Comparison of ENCODE assay signal across 16 mouse cellular contexts in genomic region chr1:52964581-52964980, GRCm38 (mm10). TPM values are rescaled to one million over a fixed set of nuclear protein-coding genes. Genes with fewer than 3 reads are reported as not detected.
DNase-seq lines count a peak whose midpoint lies in the region; ATAC-seq and TF ChIP-seq lines count a peak whose summit lies in the region.
"Had no signal": no experiment of that assay in that cellular context is flagged by ENCODE, and none has a peak within 500 bp of the region (broad histone marks: within the 10 kb centered on the region; RNA-seq: fewer than 3 reads in every experiment).

No protein-coding gene starts in this region.

- no peaks in the 10 kb centered on the region for H3K36me3 ChIP-seq in midbrain, embryonic 14.5 days (ENCODE audit: control insufficient read depth, insufficient read depth, low read length)
- no peaks in the 10 kb centered on the region for H3K36me3 ChIP-seq in midbrain, postnatal 0 days (ENCODE audit: insufficient read depth, low read length)
- H3K36me3 ChIP-seq: limb, embryonic 13.5 days had no signal

- H3K27me3 ChIP-seq in midbrain, embryonic 14.5 days (ENCODE audit: control insufficient read depth, insufficient read depth, low read length) = no peaks in the 10 kb centered on the region
- no peaks in the 10 kb centered on the region for H3K27me3 ChIP-seq in midbrain, postnatal 0 days (ENCODE audit: insufficient read depth, low read length)
- H3K27me3 ChIP-seq: limb, embryonic 13.5 days had no signal

- H3K27ac ChIP-seq in midbrain, embryonic 14.5 days (replicated peaks; ENCODE audit: low read depth, low read length) = no peak overlapping the region
- no peak overlapping the region for H3K27ac ChIP-seq in midbrain, postnatal 0 days (ENCODE audit: low read depth, low read length)
- H3K27ac ChIP-seq: heart, adult 2 months; limb, embryonic 13.5 days had no signal

- H3K4me2 ChIP-seq in midbrain, embryonic 14.5 days (ENCODE audit: low read length) = no peak overlapping the region
- H3K4me2 ChIP-seq in midbrain, postnatal 0 days (ENCODE audit: low read depth, low read length, poor library complexity, severe bottlenecking) = no peak overlapping the region
- H3K4me2 ChIP-seq: limb, embryonic 13.5 days had no signal

- TF ChIP-seq CTCF in midbrain, postnatal 0 days (IDR thresholded peaks at IDR 0.05) = no peak

- no peaks in the 10 kb centered on the region for H3K9me3 ChIP-seq in midbrain, embryonic 14.5 days (ENCODE audit: control insufficient read depth, low read length)
- no peaks in the 10 kb centered on the region for H3K9me3 ChIP-seq in midbrain, postnatal 0 days (ENCODE audit: low read length)
- H3K9me3 ChIP-seq: limb, embryonic 13.5 days had no signal

- no peak overlapping the region for H3K9ac ChIP-seq in midbrain, embryonic 14.5 days (replicated peaks; ENCODE audit: low read length)
- H3K9ac ChIP-seq in midbrain, postnatal 0 days (replicated peaks; ENCODE audit: low read length, poor library complexity, severe bottlenecking) = no peak overlapping the region
- H3K9ac ChIP-seq: limb, embryonic 13.5 days had no signal

- H3K4me1 ChIP-seq in midbrain, embryonic 14.5 days (ENCODE audit: control insufficient read depth, insufficient read depth, low read length) = no peaks in the 10 kb centered on the region
- H3K4me1 ChIP-seq in midbrain, postnatal 0 days (ENCODE audit: insufficient read depth, low read length) = no peaks in the 10 kb centered on the region
- H3K4me1 ChIP-seq: limb, embryonic 13.5 days had no signal

- 77% methylated on average over 8 of the region's 8 CpGs for WGBS in midbrain, embryonic 14.5 days
- 73% methylated on average over 8 of the region's 8 CpGs for WGBS in midbrain, postnatal 0 days

- DNase-seq in embryo, embryonic 10 days (ENCODE audit: low spot score) = peak; percentile 18
- DNase-seq in embryo, embryonic 11 days = no peak
- no peak for DNase-seq in midbrain, embryonic 14.5 days
- DNase-seq in midbrain, postnatal 0 days (ENCODE audit: low spot score) = no peak
- DNase-seq in MN1 (ENCODE audit: low spot score) = peak; percentile 7
- DNase-seq in adrenal gland, postnatal 36 days = no peak
- no peak for DNase-seq in ovary, postnatal 14 days (ENCODE audit: low spot score)
- DNase-seq: adrenal gland, adult 8-10 months; heart, adult 2 months; heart, postnatal 14 days; kidney, postnatal 14 days; thymus, adult 18-20 months had no signal

- H3K4me3 ChIP-seq in midbrain, embryonic 14.5 days (replicated peaks; ENCODE audit: low read depth, low read length) = no peak overlapping the region
- no peak overlapping the region for H3K4me3 ChIP-seq in midbrain, postnatal 0 days (ENCODE audit: low read depth, low read length)
- H3K4me3 ChIP-seq: heart, adult 2 months; limb, embryonic 13.5 days had no signal

- ATAC-seq in midbrain, embryonic 14.5 days (ENCODE audit: low FRiP score, low TSS enrichment) = 0 out of 2 replicates have a peak, but pooled peaks have one; percentile 28
- no peak for ATAC-seq in midbrain, postnatal 0 days (ENCODE audit: low FRiP score)
- peak; percentile 82 for ATAC-seq in megakaryocyte progenitor cell, adult 5-6 weeks (replicated peaks; ENCODE audit: poor library complexity)
- ATAC-seq: hindbrain, embryonic 16.5 days; Patski had no signal

RNA-seq across cellular contexts. Expression of gene 1700019D03Rik, which starts 55.4 kb away (rescaled TPM):
- 2.8 and 3.0 TPM in 2 replicates for polyA plus RNA-seq in midbrain, embryonic 14.5 days (2014; fragmentation: Nextera tagmentation; extraction: Ambion mirVana)
- total RNA-seq in midbrain, postnatal 0 days (2014; rRNA removed) = 2.6 and 5.0 TPM in 2 replicates
- polyA plus RNA-seq in midbrain, postnatal 0 days (2015; fragmentation: Nextera tagmentation; extraction: Ambion mirVana) = 5.5 and 6.1 TPM in 2 replicates
- 0.17 and 0.20 TPM in 2 replicates for total RNA-seq in megakaryocyte progenitor cell, adult 5-6 weeks (2015)
- total RNA-seq in megakaryocyte progenitor cell, adult 5-6 weeks (2017) = 0.10 and 0.17 TPM in 2 replicates
- total RNA-seq in adrenal gland, postnatal 36 days (2021) = under 1 TPM; 0.40 to 0.60 TPM

Comparison
In these comparisons a context has a peak if more than half of its experiments do, and no peak if none do; other contexts are left out.
1. DNase-seq: peak in embryo, embryonic 10 days (single experiment) and MN1 (single experiment); none in embryo, embryonic 11 days (single experiment), midbrain, embryonic 14.5 days (single experiment), midbrain, postnatal 0 days (single experiment), adrenal gland, postnatal 36 days (0 of 2) and ovary, postnatal 14 days (single experiment).